Mouse (Mus musculus): ENCODE measurements around the gene Sipa1l1.

GRCm38 (mm10) chr12:82364186-82364585, 195.1 kb downstream of the Sipa1l1 start:
- TF ChIP-seq GABPA (IDR thresholded peaks at IDR 0.05; ENCODE audit: insufficient replicate concordance, low read depth, low read length), result no peak
- no peak for TF ChIP-seq CTCF (conservative IDR thresholded peaks at IDR 0.05 in 1 of 2, IDR thresholded peaks at IDR 0.05 in 1 of 2; ENCODE audit: low read depth in 2 of 2, low read length in 2 of 2)
- TF ChIP-seq USF1 (IDR thresholded peaks at IDR 0.05; ENCODE audit: low read depth, low read length), result no peak
- no peak for TF ChIP-seq POLR2A (IDR thresholded peaks at IDR 0.05; ENCODE audit: low read depth, low read length)
